Mouse (Mus musculus) heart, adult 11 months (tissue): ENCODE measurements around the gene Spred2.

Experiments used
- DNase-seq: peaks from one replicate; pipeline ENCODE4 v3.0.0; 2022

Gene Spred2

GRCm38 (mm10) chr11:19925976-19926842 is 2.0 kb downstream of the Spred2 start:
- peak; percentile 98 for DNase-seq

- DNase-seq: peak; percentile 92
These were observed 2.6 kb downstream of the Spred2 start for GRCm38 (mm10) chr11:19926843-19927120.

- no peak for DNase-seq
These were observed 4.5 kb downstream of the Spred2 start for GRCm38 (mm10) chr11:19928633-19929032.

- DNase-seq: peak; percentile 93
These were observed 5.1 kb downstream of the Spred2 start for GRCm38 (mm10) chr11:19929087-19929865.

GRCm38 (mm10) chr11:19931569-19932230 is 7.5 kb downstream of the Spred2 start:
- peak; percentile 70 for DNase-seq

- peak; percentile 86 for DNase-seq
These were observed 8.9 kb downstream of the Spred2 start for GRCm38 (mm10) chr11:19932983-19933511.

- peak; percentile 89 for DNase-seq
These were observed 11.6 kb downstream of the Spred2 start for GRCm38 (mm10) chr11:19935524-19936354.

- DNase-seq: peak; percentile 87
These were observed 14.4 kb downstream of the Spred2 start for GRCm38 (mm10) chr11:19938456-19939004.

GRCm38 (mm10) chr11:19939305-19939730 is 15.1 kb downstream of the Spred2 start:
- peak; percentile 97 for DNase-seq

- DNase-seq: peak; percentile 89
These were observed 15.7 kb downstream of the Spred2 start for GRCm38 (mm10) chr11:19939831-19940230.

- no peak for DNase-seq
These were observed 17.1 kb downstream of the Spred2 start for GRCm38 (mm10) chr11:19941156-19941777.

GRCm38 (mm10) chr11:19941978-19942377 is 17.8 kb downstream of the Spred2 start:
- peak; percentile 83 for DNase-seq

GRCm38 (mm10) chr11:19943753-19944152 is 19.6 kb downstream of the Spred2 start:
- peak; percentile 87 for DNase-seq

- no peak for DNase-seq
These were observed 20.5 kb downstream of the Spred2 start for GRCm38 (mm10) chr11:19944701-19945100.

- no peak for DNase-seq
These were observed 22.5 kb downstream of the Spred2 start for GRCm38 (mm10) chr11:19946721-19947120.

- peak; percentile 97 for DNase-seq
These were observed 23.5 kb downstream of the Spred2 start for GRCm38 (mm10) chr11:19947626-19948135.

- DNase-seq: peak; percentile 85
These were observed 25.6 kb downstream of the Spred2 start for GRCm38 (mm10) chr11:19949725-19950124.

GRCm38 (mm10) chr11:19950169-19950568 is 26.0 kb downstream of the Spred2 start:
- no peak for DNase-seq

- DNase-seq: peak; percentile 80
These were observed 28.8 kb downstream of the Spred2 start for GRCm38 (mm10) chr11:19952963-19953362.

- no peak for DNase-seq
These were observed 29.7 kb downstream of the Spred2 start for GRCm38 (mm10) chr11:19953919-19954318.

- DNase-seq: no peak
These were observed 30.9 kb downstream of the Spred2 start for GRCm38 (mm10) chr11:19955069-19955468.
